Mouse (Mus musculus) thymus, adult 2 months (tissue): ENCODE measurements around the gene 1700020D05Rik.

Source experiments
- CTCF ChIP-seq: fragments of 200-500 bp; IDR thresholded peaks from 2 replicates; pipeline ENCODE4 v1.5.1; 2012; ENCODE audit warnings: mild to moderate bottlenecking, control low read depth, low read length, moderate library complexity, borderline replicate concordance; ENCODE audit not compliant: control insufficient read depth, poor library complexity, insufficient read depth; ENCODE audit errors: extremely low read depth
- POLR2A ChIP-seq: fragments of 200-500 bp; IDR thresholded peaks from 2 replicates; pipeline ENCODE4 v1.6.1; 2012; ENCODE audit warnings: mild to moderate bottlenecking, low read length, control low read depth, moderate library complexity; ENCODE audit not compliant: control insufficient read depth, poor library complexity, insufficient read depth; ENCODE audit errors: extremely low read depth

DNA sequence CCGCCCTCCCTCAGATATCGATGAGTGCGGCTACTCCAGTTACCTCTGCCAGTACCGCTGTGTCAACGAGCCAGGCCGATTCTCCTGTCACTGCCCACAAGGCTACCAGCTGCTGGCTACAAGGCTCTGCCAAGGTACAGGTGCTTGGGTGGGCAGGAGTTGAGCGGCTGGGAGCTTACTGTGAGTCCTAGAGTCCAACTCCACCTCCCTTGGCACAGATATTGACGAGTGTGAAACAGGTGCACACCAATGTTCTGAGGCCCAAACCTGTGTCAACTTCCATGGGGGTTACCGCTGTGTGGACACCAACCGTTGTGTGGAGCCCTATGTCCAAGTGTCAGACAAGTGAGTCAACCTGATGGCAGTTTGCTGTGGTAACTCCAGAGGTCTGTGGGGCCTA lies 23.6 kb downstream of the 1700020D05Rik start:
- TF ChIP-seq CTCF (no peak), POLR2A (no peak)
